Mouse (Mus musculus): ENCODE measurements around the gene Teddm2. TPM values are rescaled to one million over a fixed set of nuclear protein-coding genes. Genes with fewer than 3 reads are reported as not detected.

Gene Teddm2
- total and polyA plus RNA-seq, 3 experiments = 0.08 to 0.22 TPM; not detected in 1

DNA sequence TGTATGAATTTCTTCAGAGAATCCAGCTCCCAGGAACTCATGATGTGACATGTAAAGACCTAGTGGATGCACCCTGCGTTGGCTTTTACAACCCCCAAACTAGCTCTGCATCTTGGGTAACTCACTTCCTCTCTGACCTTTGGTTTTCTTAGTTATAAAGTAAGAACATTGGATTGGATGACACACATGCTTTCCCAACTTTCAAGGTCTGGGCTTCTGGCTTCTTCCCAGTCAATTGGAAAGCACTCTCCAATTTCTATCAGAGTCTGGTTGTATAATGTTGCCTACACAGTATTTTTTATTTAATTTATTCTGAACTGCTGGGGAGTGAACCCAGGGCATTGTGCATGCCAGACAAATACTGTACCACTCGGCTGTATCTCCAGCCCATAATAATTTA is 30.4 kb upstream of the Teddm2 start:
- Histone ChIP-seq H3K4me1 (ENCODE audit: control insufficient read depth in 1 of 2, insufficient read depth in 2 of 2, low read length in 2 of 2) (no peaks in the 10 kb centered on the region), H3K9me3 (replicated peaks; ENCODE audit: insufficient read depth, low read length) (no peaks in the 10 kb centered on the region), H3K27ac (ENCODE audit: control insufficient read depth, low read depth, low read length) (no peak overlapping the region), H3K4me3 (ENCODE audit: control insufficient read depth in 1 of 2, insufficient read depth in 1 of 2, low read depth in 2 of 2, low read length in 2 of 2) (no peak overlapping the region), H3K9ac (ENCODE audit: control insufficient read depth, low read depth, low read length, poor library complexity, severe bottlenecking) (no peak overlapping the region), H3K36me3 (ENCODE audit: control insufficient read depth in 1 of 2, insufficient read depth in 2 of 2, low read length in 2 of 2) (no peaks in the 10 kb centered on the region), H3K79me2 (ENCODE audit: control insufficient read depth, insufficient read depth, low read length, poor library complexity) (no peaks in the 10 kb centered on the region), H3K27me3 (ENCODE audit: control insufficient read depth in 1 of 2, insufficient read depth in 2 of 2, low read length in 2 of 2) (no peaks in the 10 kb centered on the region)
- TF ChIP-seq KAT2A (conservative IDR thresholded peaks at IDR 0.05; ENCODE audit: low read depth, low read length) = no peak
- TF ChIP-seq E2F4 (IDR thresholded peaks at IDR 0.05; ENCODE audit: borderline replicate concordance, low read depth, low read length) = no peak
- TF ChIP-seq TBP (IDR thresholded peaks at IDR 0.05; ENCODE audit: low read depth, low read length) = no peak
- TF ChIP-seq CHD2 (IDR thresholded peaks at IDR 0.05; ENCODE audit: low read length) = no peak
- TF ChIP-seq RAD21 (IDR thresholded peaks at IDR 0.05; ENCODE audit: low read depth, low read length) = no peak
- TF ChIP-seq NELFE (IDR thresholded peaks at IDR 0.05; ENCODE audit: low read depth, low read length) = no peak
- no peak for TF ChIP-seq MEF2A (IDR thresholded peaks at IDR 0.05; ENCODE audit: extremely low read depth, insufficient replicate concordance, low read depth, low read length, poor library complexity, severe bottlenecking)
- TF ChIP-seq MYC (IDR thresholded peaks at IDR 0.05; ENCODE audit: low read depth, low read length) = no peak
- no peak for TF ChIP-seq GATA1 (IDR thresholded peaks at IDR 0.05; ENCODE audit: low read depth, low read length)
- TF ChIP-seq CTCF (IDR thresholded peaks at IDR 0.05 in 2 of 3, conservative IDR thresholded peaks at IDR 0.05 in 1 of 3; ENCODE audit: control insufficient read depth in 1 of 3, insufficient read depth in 1 of 3, low read depth in 2 of 3, low read length in 3 of 3, poor library complexity in 1 of 3, severe bottlenecking in 1 of 3) = no peak
- no peak for TF ChIP-seq POLR2AphosphoS2 (IDR thresholded peaks at IDR 0.05; ENCODE audit: low read length)
- TF ChIP-seq POLR2AphosphoS5 (IDR thresholded peaks at IDR 0.05; ENCODE audit: borderline replicate concordance, low read depth, low read length) = no peak
- TF ChIP-seq BHLHE40 (IDR thresholded peaks at IDR 0.05; ENCODE audit: borderline replicate concordance, low read depth, low read length) = no peak
- TF ChIP-seq MAFK (IDR thresholded peaks at IDR 0.05; ENCODE audit: borderline replicate concordance, low read depth, low read length) = no peak
- TF ChIP-seq NRF1 (IDR thresholded peaks at IDR 0.05; ENCODE audit: insufficient read depth, low read depth, low read length, poor library complexity, severe bottlenecking) = no peak
- DNase-seq (ENCODE audit: low read depth, low spot score) = no peak

GRCm38 (mm10) chr1:153924395-153925385 is 24.7 kb upstream of the Teddm2 start:
- Histone ChIP-seq H3K4me1 (ENCODE audit: control insufficient read depth in 1 of 2, insufficient read depth in 2 of 2, low read length in 2 of 2) (peaks cover 0 to 3% of the 10 kb centered on the region in 2 experiments; a peak in 1 of 4 replicates), H3K9ac (ENCODE audit: control insufficient read depth, low read depth, low read length, poor library complexity, severe bottlenecking) (no peak overlapping the region), H3K4me3 (ENCODE audit: control insufficient read depth in 1 of 2, insufficient read depth in 1 of 2, low read depth in 2 of 2, low read length in 2 of 2) (no peak overlapping the region), H3K27ac (ENCODE audit: control insufficient read depth, low read depth, low read length) (no peak overlapping the region), H3K36me3 (ENCODE audit: control insufficient read depth in 1 of 2, insufficient read depth in 2 of 2, low read length in 2 of 2) (no peaks in the 10 kb centered on the region), H3K79me2 (ENCODE audit: control insufficient read depth, insufficient read depth, low read length, poor library complexity) (no peaks in the 10 kb centered on the region), H3K9me3 (replicated peaks; ENCODE audit: insufficient read depth, low read length) (no peaks in the 10 kb centered on the region), H3K27me3 (ENCODE audit: control insufficient read depth in 1 of 2, insufficient read depth in 2 of 2, low read length in 2 of 2) (no peaks in the 10 kb centered on the region)
- TF ChIP-seq CTCF (IDR thresholded peaks at IDR 0.05 in 2 of 3, conservative IDR thresholded peaks at IDR 0.05 in 1 of 3; ENCODE audit: control insufficient read depth in 1 of 3, insufficient read depth in 1 of 3, low read depth in 2 of 3, low read length in 3 of 3, poor library complexity in 1 of 3, severe bottlenecking in 1 of 3) = no peak
- TF ChIP-seq POLR2AphosphoS5 (IDR thresholded peaks at IDR 0.05; ENCODE audit: borderline replicate concordance, low read depth, low read length) = no peak
- no peak for TF ChIP-seq HCFC1 (IDR thresholded peaks at IDR 0.05; ENCODE audit: low read depth, low read length)
- no peak for TF ChIP-seq JUND (IDR thresholded peaks at IDR 0.05; ENCODE audit: low read depth, low read length)
- no peak for TF ChIP-seq USF2 (IDR thresholded peaks at IDR 0.05; ENCODE audit: borderline replicate concordance in 1 of 2, insufficient read depth in 1 of 2, low read depth in 1 of 2, low read length in 2 of 2)
- TF ChIP-seq MYB (IDR thresholded peaks at IDR 0.05; ENCODE audit: low read depth, low read length) = no peak
- TF ChIP-seq POLR2A (IDR thresholded peaks at IDR 0.05; ENCODE audit: control insufficient read depth in 1 of 2, insufficient read depth in 1 of 2, low read depth in 1 of 2, low read length in 2 of 2, poor library complexity in 1 of 2) = no peak
- no peak for TF ChIP-seq GATA1 (IDR thresholded peaks at IDR 0.05; ENCODE audit: low read depth, low read length)
- TF ChIP-seq KAT2A (conservative IDR thresholded peaks at IDR 0.05; ENCODE audit: low read depth, low read length) = no peak
- no peak for TF ChIP-seq CHD1 (IDR thresholded peaks at IDR 0.05; ENCODE audit: low read depth, low read length)
- TF ChIP-seq E2F4 (IDR thresholded peaks at IDR 0.05; ENCODE audit: borderline replicate concordance, low read depth, low read length) = no peak
- no peak for TF ChIP-seq ETS1 (IDR thresholded peaks at IDR 0.05; ENCODE audit: low read depth, low read length)
- TF ChIP-seq TAL1 (IDR thresholded peaks at IDR 0.05; ENCODE audit: low read length) = no peak
- TF ChIP-seq USF1 (IDR thresholded peaks at IDR 0.05; ENCODE audit: low read depth, low read length) = no peak
- TF ChIP-seq MAX (IDR thresholded peaks at IDR 0.05; ENCODE audit: low read length) = no peak
- no peak for TF ChIP-seq ZC3H11A (IDR thresholded peaks at IDR 0.05; ENCODE audit: low read depth, low read length)
- TF ChIP-seq TCF12 (IDR thresholded peaks at IDR 0.05; ENCODE audit: low read depth, low read length) = no peak
- no peak for TF ChIP-seq POLR2AphosphoS2 (IDR thresholded peaks at IDR 0.05; ENCODE audit: low read length)
- DNase-seq (ENCODE audit: low read depth, low spot score) = peak; percentile 33

Measured in MEL (cell line).